Mouse (Mus musculus) embryo, embryonic 10 days (tissue): ENCODE data around the gene Capn7.

Source experiments
- DNase-seq: peaks from one replicate; pipeline ENCODE4 v3.0.0-alpha.2; 2015; ENCODE audit warnings: low spot score

Capn7 gene

GRCm38 (mm10) chr14:31414235-31414966 is 78.0 kb downstream of the Capn7 start:
- no peak for DNase-seq

- no peak for DNase-seq
Observed at GRCm38 (mm10) chr14:31414967-31415376, 78.5 kb downstream of the Capn7 start.

DNA sequence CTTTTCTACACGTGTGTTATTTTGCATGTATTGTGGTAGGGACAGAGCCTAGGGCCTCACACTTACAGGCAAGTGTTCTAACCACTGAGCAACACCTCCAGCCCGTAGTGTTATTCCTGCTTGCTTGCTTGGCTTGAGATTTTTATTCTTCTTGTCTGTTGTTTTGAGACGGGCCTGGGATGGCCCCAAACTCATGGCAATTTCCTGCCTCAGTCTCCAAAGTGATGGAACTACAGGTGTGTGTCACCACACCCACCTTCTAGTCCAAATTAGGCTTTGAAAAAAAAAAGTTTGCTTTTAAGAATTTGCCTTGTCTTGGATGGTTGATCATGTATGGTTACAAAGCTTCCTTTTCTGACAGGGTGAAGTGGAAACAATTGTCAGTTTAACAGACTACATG is 80.0 kb downstream of the Capn7 start:
- DNase-seq: no peak

GRCm38 (mm10) chr14:31416835-31417549 is 80.6 kb downstream of the Capn7 start:
- no peak for DNase-seq

GRCm38 (mm10) chr14:31419279-31419678 is 82.8 kb downstream of the Capn7 start:
- DNase-seq: no peak

DNA sequence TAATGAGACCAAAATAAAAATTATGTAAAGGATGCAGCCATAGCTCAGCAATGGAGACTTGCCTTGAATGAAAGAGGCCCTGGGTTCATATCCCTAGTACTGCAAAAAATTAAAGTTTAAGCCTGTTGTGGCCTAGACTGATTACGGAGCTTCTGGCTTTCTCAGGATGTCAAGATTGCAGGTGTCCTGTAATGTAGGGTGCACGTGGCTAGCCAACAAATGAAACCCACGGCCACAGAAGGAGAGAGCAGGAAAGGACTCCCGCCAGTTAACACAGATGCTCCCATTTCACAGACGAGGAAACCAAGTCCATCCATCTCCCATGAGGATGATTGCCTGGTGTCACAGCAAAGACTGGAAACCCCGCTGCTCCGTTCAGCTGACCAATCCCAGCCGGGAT is 83.7 kb downstream of the Capn7 start:
- DNase-seq: no peak

- DNase-seq: no peak
Observed at GRCm38 (mm10) chr14:31420562-31420961, 84.1 kb downstream of the Capn7 start.

DNA sequence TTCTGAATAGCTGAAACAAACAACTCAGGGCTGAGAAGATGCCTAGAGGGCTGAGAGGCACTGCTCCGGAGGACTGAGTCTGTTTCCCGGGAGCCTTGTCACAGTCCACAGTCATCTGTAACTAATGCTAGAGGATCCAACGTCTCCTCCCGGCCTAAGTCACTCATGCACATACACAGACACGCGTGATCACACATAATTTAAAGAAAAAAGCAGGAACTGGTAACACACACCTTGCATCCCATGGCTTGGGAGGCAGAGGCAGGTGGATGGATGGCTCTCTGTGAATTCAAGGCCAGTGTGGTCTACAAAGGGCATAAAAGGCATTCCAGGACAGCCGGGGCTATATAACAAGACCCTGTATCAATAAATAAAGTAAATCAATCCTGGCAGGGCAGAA is 84.5 kb downstream of the Capn7 start:
- DNase-seq: no peak
